Mouse (Mus musculus): ENCODE results near the gene Camta2. TPM values are rescaled to one million over a fixed set of nuclear protein-coding genes. Genes with fewer than 3 reads are reported as not detected.

Gene Camta2
- polyA plus RNA-seq, 1 experiment from 2014 or later: 13.4 TPM

- H3K4me2 ChIP-seq: no peak overlapping the region
- no peak for ATAC-seq (ENCODE audit: insufficient number of reproducible peaks, insufficient read depth, low FRiP score, low TSS enrichment, low read depth)
- H3K4me3 ChIP-seq: no peak overlapping the region
- no peaks in the 10 kb centered on the region for H3K4me1 ChIP-seq
- no peak overlapping the region for H3K27ac ChIP-seq
- no peak overlapping the region for H3K9ac ChIP-seq
- H3K9me3 ChIP-seq: no peaks in the 10 kb centered on the region
- WGBS: 72% methylated on average over 2 of the region's 2 CpGs
- no peaks in the 10 kb centered on the region for H3K27me3 ChIP-seq
- H3K36me3 ChIP-seq: no peaks in the 10 kb centered on the region
Measured at GRCm38 (mm10) chr11:70628431-70628830, 59.5 kb downstream of the Camta2 start.

DNA sequence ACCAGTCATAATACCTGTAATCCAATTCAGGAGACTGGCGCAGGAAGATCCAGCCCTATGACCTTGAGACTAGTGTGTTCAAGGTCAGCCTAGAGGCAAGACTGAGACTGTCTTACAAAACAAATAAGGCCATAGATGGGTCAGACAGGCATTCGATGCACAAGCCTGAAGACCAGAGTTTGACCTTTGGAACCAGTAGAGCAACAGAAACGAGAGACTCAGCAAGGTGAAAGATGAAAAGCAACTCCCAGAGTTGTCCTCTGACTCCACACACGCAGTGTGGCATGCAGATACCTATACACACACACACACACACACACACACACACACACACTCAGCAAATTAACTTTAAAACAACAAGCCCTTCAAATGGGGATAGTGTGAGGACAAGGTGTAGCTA is 61.0 kb downstream of the Camta2 start:
- Histone ChIP-seq H3K4me1 (no peaks in the 10 kb centered on the region), H3K27me3 (no peaks in the 10 kb centered on the region), H3K9me3 (no peaks in the 10 kb centered on the region), H3K27ac (no peak overlapping the region), H3K4me3 (no peak overlapping the region), H3K36me3 (no peaks in the 10 kb centered on the region), H3K9ac (no peak overlapping the region), H3K4me2 (no peak overlapping the region)
- 66% methylated on average over 4 of the region's 4 CpGs for WGBS
- no peak for ATAC-seq (ENCODE audit: insufficient number of reproducible peaks, insufficient read depth, low FRiP score, low TSS enrichment, low read depth)

GRCm38 (mm10) chr11:70625473-70625872 is 62.4 kb downstream of the Camta2 start:
- no peaks in the 10 kb centered on the region for H3K36me3 ChIP-seq
- no peak overlapping the region for H3K9ac ChIP-seq
- H3K4me1 ChIP-seq: no peaks in the 10 kb centered on the region
- H3K4me2 ChIP-seq: no peak overlapping the region
- H3K27me3 ChIP-seq: no peaks in the 10 kb centered on the region
- no peak overlapping the region for H3K4me3 ChIP-seq
- no peak overlapping the region for H3K27ac ChIP-seq
- no peak for ATAC-seq (ENCODE audit: insufficient number of reproducible peaks, insufficient read depth, low FRiP score, low TSS enrichment, low read depth)
- 49% methylated on average over 4 of the region's 4 CpGs for WGBS
- H3K9me3 ChIP-seq: no peaks in the 10 kb centered on the region

GRCm38 (mm10) chr11:70623053-70623742 is 64.7 kb downstream of the Camta2 start:
- H3K36me3 ChIP-seq: no peaks in the 10 kb centered on the region
- H3K9ac ChIP-seq: no peak overlapping the region
- no peaks in the 10 kb centered on the region for H3K27me3 ChIP-seq
- H3K27ac ChIP-seq: no peak overlapping the region
- H3K4me3 ChIP-seq: no peak overlapping the region
- no peak for ATAC-seq (ENCODE audit: insufficient number of reproducible peaks, insufficient read depth, low FRiP score, low TSS enrichment, low read depth)
- H3K4me1 ChIP-seq: no peaks in the 10 kb centered on the region
- H3K4me2 ChIP-seq: no peak overlapping the region
- WGBS: 79% methylated on average over 10 of the region's 10 CpGs
- H3K9me3 ChIP-seq: no peaks in the 10 kb centered on the region

GRCm38 (mm10) chr11:70621972-70622814 is 65.7 kb downstream of the Camta2 start:
- Histone ChIP-seq H3K4me3 (no peak overlapping the region), H3K4me2 (no peak overlapping the region), H3K36me3 (no peaks in the 10 kb centered on the region), H3K27ac (no peak overlapping the region), H3K4me1 (no peaks in the 10 kb centered on the region), H3K9me3 (no peaks in the 10 kb centered on the region), H3K9ac (peak overlapping the region; percentile 40; the same call in 1 of the 2 replicates), H3K27me3 (no peaks in the 10 kb centered on the region)
- no peak for ATAC-seq (ENCODE audit: insufficient number of reproducible peaks, insufficient read depth, low FRiP score, low TSS enrichment, low read depth)
- 49% methylated on average over 7 of the region's 7 CpGs for WGBS

Small RNAs within 50 kb of the gene (microRNA-seq; reads per million reads assigned to microRNA genes)
- gene Mir6925: not detected

Other genes with a start within 250 kb of the Camta2 start
- gene Med11, start 236.2 kb downstream of the Camta2 start, polyA plus RNA-seq (2015; fragmentation: Nextera tagmentation; extraction: Ambion mirVana): 40.8 and 44.7 TPM in 2 replicates
- 0.59 and 0.78 TPM in 2 replicates for gene Zmynd15, start 228.7 kb downstream of the Camta2 start, polyA plus RNA-seq (2015; fragmentation: Nextera tagmentation; extraction: Ambion mirVana)
- 2.4 and 2.6 TPM in 2 replicates for gene Cxcl16, start 228.1 kb downstream of the Camta2 start, polyA plus RNA-seq (2015; fragmentation: Nextera tagmentation; extraction: Ambion mirVana)
- 0.69 TPM in 1 of 2 replicates, not detected in the other for gene Tm4sf5, start 182.9 kb downstream of the Camta2 start, polyA plus RNA-seq (2015; fragmentation: Nextera tagmentation; extraction: Ambion mirVana)
- 0.56 TPM in 1 of 2 replicates, not detected in the other for gene Vmo1, start 173.5 kb downstream of the Camta2 start, polyA plus RNA-seq (2015; fragmentation: Nextera tagmentation; extraction: Ambion mirVana)
- gene Gltpd2, start 168.9 kb downstream of the Camta2 start, polyA plus RNA-seq (2015; fragmentation: Nextera tagmentation; extraction: Ambion mirVana): 0.45 TPM in 1 of 2 replicates, not detected in the other
- gene Psmb6, start 162.7 kb downstream of the Camta2 start, polyA plus RNA-seq (2015; fragmentation: Nextera tagmentation; extraction: Ambion mirVana): 837 and 839 TPM in 2 replicates
- gene Gm40193, start 155.2 kb downstream of the Camta2 start, polyA plus RNA-seq (2015; fragmentation: Nextera tagmentation; extraction: Ambion mirVana): not detected in 2 replicates
- gene Pld2, start 148.0 kb downstream of the Camta2 start, polyA plus RNA-seq (2015; fragmentation: Nextera tagmentation; extraction: Ambion mirVana): 5.3 and 6.5 TPM in 2 replicates
- 14.6 and 16.5 TPM in 2 replicates for gene Mink1, start 125.2 kb downstream of the Camta2 start, polyA plus RNA-seq (2015; fragmentation: Nextera tagmentation; extraction: Ambion mirVana)
- not detected in 2 replicates for gene 4930544D05Rik, start 72.3 kb downstream of the Camta2 start, polyA plus RNA-seq (2015; fragmentation: Nextera tagmentation; extraction: Ambion mirVana)
- gene Chrne, start 68.9 kb downstream of the Camta2 start, polyA plus RNA-seq (2015; fragmentation: Nextera tagmentation; extraction: Ambion mirVana): not detected in 2 replicates
- gene Gp1ba, start 49.0 kb downstream of the Camta2 start, polyA plus RNA-seq (2015; fragmentation: Nextera tagmentation; extraction: Ambion mirVana): 0.10 and 0.37 TPM in 2 replicates
- 131 and 135 TPM in 2 replicates for gene Rnf167, start 40.9 kb downstream of the Camta2 start, polyA plus RNA-seq (2015; fragmentation: Nextera tagmentation; extraction: Ambion mirVana)
- gene Slc25a11, start 40.6 kb downstream of the Camta2 start, polyA plus RNA-seq (2015; fragmentation: Nextera tagmentation; extraction: Ambion mirVana): 167 and 170 TPM in 2 replicates
- gene Pfn1, start 33.5 kb downstream of the Camta2 start, polyA plus RNA-seq (2015; fragmentation: Nextera tagmentation; extraction: Ambion mirVana): 1,478 and 1,672 TPM in 2 replicates
- gene Eno3, start 30.9 kb downstream of the Camta2 start, polyA plus RNA-seq (2015; fragmentation: Nextera tagmentation; extraction: Ambion mirVana): 18.3 and 19.7 TPM in 2 replicates
- 159 and 163 TPM in 2 replicates for gene Spag7, start 18.7 kb downstream of the Camta2 start, polyA plus RNA-seq (2015; fragmentation: Nextera tagmentation; extraction: Ambion mirVana)
- gene Inca1, start 12.1 kb upstream of the Camta2 start, polyA plus RNA-seq (2015; fragmentation: Nextera tagmentation; extraction: Ambion mirVana): 1.1 and 1.3 TPM in 2 replicates
- gene Kif1c, start 12.4 kb upstream of the Camta2 start, polyA plus RNA-seq (2015; fragmentation: Nextera tagmentation; extraction: Ambion mirVana): 4.2 and 4.5 TPM in 2 replicates
- gene Zfp3, start 76.1 kb upstream of the Camta2 start, polyA plus RNA-seq (2015; fragmentation: Nextera tagmentation; extraction: Ambion mirVana): 6.0 and 7.6 TPM in 2 replicates
- gene Scimp, start 124.5 kb upstream of the Camta2 start, polyA plus RNA-seq (2015; fragmentation: Nextera tagmentation; extraction: Ambion mirVana): 0.25 TPM in 1 of 2 replicates, not detected in the other
- 46.2 and 46.3 TPM in 2 replicates for gene Rabep1, start 156.7 kb upstream of the Camta2 start, polyA plus RNA-seq (2015; fragmentation: Nextera tagmentation; extraction: Ambion mirVana)